Comparison of ENCODE assay signal across 19 mouse cellular contexts in the genomic region with DNA sequence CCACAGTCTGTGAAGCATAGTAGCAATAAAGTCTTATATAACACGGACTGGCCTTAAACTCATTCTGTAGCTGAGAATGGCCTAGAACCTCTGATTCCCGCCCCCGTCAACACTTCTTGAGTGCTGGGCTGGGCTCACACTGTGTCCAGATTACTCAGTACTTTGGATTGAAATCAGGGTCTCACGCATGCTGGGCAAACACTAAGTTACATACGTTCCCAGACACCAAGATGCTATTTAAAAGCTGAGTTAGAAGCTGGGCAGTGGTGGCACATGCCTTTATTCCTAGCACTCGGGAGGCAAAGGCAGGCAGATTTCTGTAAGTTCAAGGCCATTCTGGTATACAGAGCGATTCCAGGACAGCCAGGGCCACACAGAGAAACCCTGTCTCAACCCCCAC. TPM values are rescaled to one million over a fixed set of nuclear protein-coding genes. Genes with fewer than 3 reads are reported as not detected.
A peak's percentile ranks its signal among the peaks of the same experiment; 100 is the strongest.
DNase-seq lines count a peak whose midpoint lies in the region; ATAC-seq and TF ChIP-seq lines count a peak whose summit lies in the region.
"Had no signal": no experiment of that assay in that cellular context is flagged by ENCODE, and none has a peak within 500 bp of the region (broad histone marks: within the 10 kb centered on the region; RNA-seq: fewer than 3 reads in every experiment).

No protein-coding gene starts in this region.

- peaks cover 20 to 64% of the 10 kb centered on the region in 2 experiments for H3K4me1 ChIP-seq in MEL (ENCODE audit: control insufficient read depth in 1 of 2, insufficient read depth in 2 of 2, low read length in 2 of 2)
- peaks cover 7% of the 10 kb centered on the region; the same call in 1 of the 2 replicates for H3K4me1 ChIP-seq in stomach, postnatal 0 days (replicated peaks; ENCODE audit: control insufficient read depth, insufficient read depth)
- H3K4me1 ChIP-seq in thymus, adult 2 months (replicated peaks; ENCODE audit: control insufficient read depth, insufficient read depth, low read length), result peaks cover 24% of the 10 kb centered on the region
- H3K4me1 ChIP-seq in neural tube, embryonic 15.5 days, result peaks cover 17% of the 10 kb centered on the region

- peak overlapping the region; percentile 88 for H3K27ac ChIP-seq in MEL (ENCODE audit: control insufficient read depth, low read depth, low read length)
- H3K27ac ChIP-seq in stomach, postnatal 0 days (replicated peaks), result 0 out of 2 replicates have a peak overlapping the region, but pooled peaks have one; percentile 4
- H3K27ac ChIP-seq in thymus, adult 2 months (ENCODE audit: control insufficient read depth, insufficient read depth, low read length), result no peak overlapping the region
- H3K27ac ChIP-seq in neural tube, embryonic 15.5 days (replicated peaks), result no peak overlapping the region
- H3K27ac ChIP-seq: embryonic facial prominence, embryonic 15.5 days; forebrain, embryonic 13.5 days; heart, embryonic 15.5 days; hindbrain, embryonic 13.5 days; hindbrain, postnatal 0 days had no signal

- no peak for TF ChIP-seq POLR2A in MEL (IDR thresholded peaks at IDR 0.05; ENCODE audit: control insufficient read depth in 1 of 2, insufficient read depth in 1 of 2, low read depth in 1 of 2, low read length in 2 of 2, poor library complexity in 1 of 2)
- TF ChIP-seq POLR2A in thymus, adult 2 months (IDR thresholded peaks at IDR 0.05; ENCODE audit: control insufficient read depth, extremely low read depth, insufficient read depth, low read length, poor library complexity), result no peak

- TF ChIP-seq RAD21 in MEL (IDR thresholded peaks at IDR 0.05; ENCODE audit: low read depth, low read length), result no peak

- H3K79me2 ChIP-seq in MEL (ENCODE audit: control insufficient read depth, insufficient read depth, low read length, poor library complexity), result peaks cover 31% of the 10 kb centered on the region

- peak overlapping the region; percentile 72 to 86 for H3K4me3 ChIP-seq in MEL (ENCODE audit: control insufficient read depth in 1 of 2, insufficient read depth in 1 of 2, low read depth in 2 of 2, low read length in 2 of 2)
- H3K4me3 ChIP-seq in stomach, postnatal 0 days (ENCODE audit: low read depth, low read length), result no peak overlapping the region
- no peak overlapping the region for H3K4me3 ChIP-seq in thymus, adult 2 months (ENCODE audit: control insufficient read depth, insufficient read depth, low read length)
- H3K4me3 ChIP-seq in neural tube, embryonic 15.5 days (replicated peaks), result no peak overlapping the region
- H3K4me3 ChIP-seq: embryonic facial prominence, embryonic 15.5 days; forebrain, embryonic 13.5 days; hindbrain, embryonic 13.5 days had no signal

- WGBS in stomach, postnatal 0 days, result 65% methylated on average over 7 of the region's 7 CpGs
- WGBS in thymus, adult 2 months, result 94% methylated on average over 7 of the region's 7 CpGs
- WGBS in neural tube, embryonic 15.5 days, result 82% methylated on average over 7 of the region's 7 CpGs

- H3K4me2 ChIP-seq in stomach, postnatal 0 days (replicated peaks; ENCODE audit: low read depth), result peak overlapping the region; percentile 58; the same call in 1 of the 2 replicates
- no peak overlapping the region for H3K4me2 ChIP-seq in neural tube, embryonic 15.5 days
- H3K4me2 ChIP-seq: embryonic facial prominence, embryonic 15.5 days; forebrain, embryonic 13.5 days; hindbrain, embryonic 13.5 days had no signal

- peak; percentile 45 for DNase-seq in adrenal gland, adult 2 months
- DNase-seq in adrenal gland, adult 8-10 months, result no peak
- peak; percentile 43 for DNase-seq in MEL (ENCODE audit: low read depth, low spot score)
- DNase-seq in fibroblast of lung, adult 2 months (ENCODE audit: low read depth), result peak; percentile 59
- no peak for DNase-seq in stomach, postnatal 0 days (ENCODE audit: low spot score)
- DNase-seq in thymus, adult 2 months, result no peak
- DNase-seq: cerebellum, adult 11 months; cerebellum, adult 8-10 months had no signal

- no peaks in the 10 kb centered on the region for H3K9me3 ChIP-seq in MEL (replicated peaks; ENCODE audit: insufficient read depth, low read length)
- H3K9me3 ChIP-seq in stomach, postnatal 0 days (ENCODE audit: control insufficient read depth, low read length), result no peaks in the 10 kb centered on the region
- no peaks in the 10 kb centered on the region for H3K9me3 ChIP-seq in neural tube, embryonic 15.5 days (replicated peaks)
- H3K9me3 ChIP-seq: embryonic facial prominence, embryonic 15.5 days; forebrain, embryonic 13.5 days; G1E; heart, embryonic 10.5 days; heart, embryonic 15.5 days; hindbrain, embryonic 13.5 days had no signal

- ATAC-seq in stomach, postnatal 0 days (ENCODE audit: low FRiP score, low TSS enrichment), result no peak
- no peak for ATAC-seq in neural tube, embryonic 15.5 days (ENCODE audit: low FRiP score)
- ATAC-seq: activated CD4-positive, CD25-positive, alpha-beta regulatory T cell, adult 4 months; CD4-positive, CD25-positive, alpha-beta regulatory T cell, adult 4 months; forebrain, embryonic 13.5 days; hindbrain, postnatal 0 days; Patski had no signal

- no peak for TF ChIP-seq EP300 in MEL (IDR thresholded peaks at IDR 0.05; ENCODE audit: low read depth in 1 of 2, low read length in 2 of 2)
- no peak for TF ChIP-seq EP300 in stomach, postnatal 0 days (optimal IDR thresholded peaks at IDR 0.05)

- peak overlapping the region; percentile 81 for H3K9ac ChIP-seq in MEL (ENCODE audit: control insufficient read depth, low read depth, low read length, poor library complexity, severe bottlenecking)
- no peak overlapping the region for H3K9ac ChIP-seq in stomach, postnatal 0 days (ENCODE audit: low read length)
- no peak overlapping the region for H3K9ac ChIP-seq in neural tube, embryonic 15.5 days (replicated peaks)
- H3K9ac ChIP-seq: embryonic facial prominence, embryonic 15.5 days; forebrain, embryonic 13.5 days; heart, embryonic 15.5 days; hindbrain, embryonic 13.5 days had no signal

- peaks cover 0 to 55% of the 10 kb centered on the region in 2 experiments; a peak in 3 of 4 replicates for H3K36me3 ChIP-seq in MEL (ENCODE audit: control insufficient read depth in 1 of 2, insufficient read depth in 2 of 2, low read length in 2 of 2)
- H3K36me3 ChIP-seq in stomach, postnatal 0 days (ENCODE audit: control insufficient read depth, insufficient read depth, low read length), result no peaks in the 10 kb centered on the region
- H3K36me3 ChIP-seq in thymus, adult 2 months (ENCODE audit: control insufficient read depth, insufficient read depth, low read length), result no peaks in the 10 kb centered on the region
- no peaks in the 10 kb centered on the region for H3K36me3 ChIP-seq in neural tube, embryonic 15.5 days
- H3K36me3 ChIP-seq: embryonic facial prominence, embryonic 15.5 days; heart, embryonic 10.5 days; heart, embryonic 15.5 days; hindbrain, embryonic 13.5 days had no signal

- H3K27me3 ChIP-seq in MEL (ENCODE audit: control insufficient read depth in 1 of 2, insufficient read depth in 2 of 2, low read length in 2 of 2), result no peaks in the 10 kb centered on the region
- H3K27me3 ChIP-seq in stomach, postnatal 0 days (ENCODE audit: control insufficient read depth, insufficient read depth, low read length), result no peaks in the 10 kb centered on the region
- H3K27me3 ChIP-seq in thymus, adult 2 months (ENCODE audit: control insufficient read depth, insufficient read depth, low read length), result no peaks in the 10 kb centered on the region
- H3K27me3 ChIP-seq in neural tube, embryonic 15.5 days (replicated peaks), result no peaks in the 10 kb centered on the region
- H3K27me3 ChIP-seq: embryonic facial prominence, embryonic 15.5 days; heart, embryonic 15.5 days; Patski had no signal

- TF ChIP-seq CTCF in MEL (IDR thresholded peaks at IDR 0.05 in 2 of 3, conservative IDR thresholded peaks at IDR 0.05 in 1 of 3; ENCODE audit: control insufficient read depth in 1 of 3, insufficient read depth in 1 of 3, low read depth in 2 of 3, low read length in 3 of 3, poor library complexity in 1 of 3, severe bottlenecking in 1 of 3), result no peak
- no peak for TF ChIP-seq CTCF in stomach, postnatal 0 days (IDR thresholded peaks at IDR 0.05; ENCODE audit: low read depth)
- TF ChIP-seq CTCF in thymus, adult 2 months (IDR thresholded peaks at IDR 0.05; ENCODE audit: borderline replicate concordance, control insufficient read depth, extremely low read depth, insufficient read depth, low read length, poor library complexity), result no peak

TF ChIP-seq in MEL, 35 proteins besides CTCF, POLR2A, EP300 and RAD21:
- TF ChIP-seq BHLHE40 (IDR thresholded peaks at IDR 0.05; ENCODE audit: borderline replicate concordance, low read depth, low read length), result no peak
- TF ChIP-seq TBP (IDR thresholded peaks at IDR 0.05; ENCODE audit: low read depth, low read length), result no peak
- TF ChIP-seq USF1 (IDR thresholded peaks at IDR 0.05; ENCODE audit: low read depth, low read length), result no peak
- TF ChIP-seq GABPA (IDR thresholded peaks at IDR 0.05; ENCODE audit: low read depth, low read length), result no peak
- no peak for TF ChIP-seq NRF1 (IDR thresholded peaks at IDR 0.05; ENCODE audit: insufficient read depth, low read depth, low read length, poor library complexity, severe bottlenecking)

RNA-seq across cellular contexts. Expression of gene Mrpl33, which starts 1.4 kb away (rescaled TPM):
- total RNA-seq in adrenal gland, adult 2 months (2021), result 100 to 1,000 TPM; 294 to 325 TPM
- polyA plus RNA-seq in adrenal gland, adult 2 months (2012; rRNA removed), result 21.1 and 31.6 TPM in 2 replicates
- total RNA-seq in adrenal gland, adult 8-10 months (2022), result 100 to 1,000 TPM; 266 to 421 (median 323) TPM
- total RNA-seq in MEL (2012; rRNA removed), result 239 and 249 TPM in 2 replicates
- 100 to 1,000 TPM in 1 of 2 experiments, not detected in 1; 158 TPM for polyA plus RNA-seq in MEL (2012; ENCODE audit: insufficient read depth in 1 of 2, insufficient read length in 2 of 2, low read depth in 1 of 2, low replicate concordance in 2 of 2, missing spikeins in 1 of 2)
- 359 and 382 TPM in 2 replicates for polyA plus RNA-seq in stomach, postnatal 0 days (2015; fragmentation: Nextera tagmentation; extraction: Ambion mirVana)
- polyA plus RNA-seq in thymus, adult 2 months (2012; rRNA removed), result 23.1 and 27.6 TPM in 2 replicates
- polyA plus RNA-seq in neural tube, embryonic 15.5 days (2015; fragmentation: Nextera tagmentation; extraction: Ambion mirVana), result 227 and 235 TPM in 2 replicates

Comparison
In these comparisons a context has a peak if more than half of its experiments do, and no peak if none do; other contexts are left out.
1. DNase-seq: peak in adrenal gland, adult 2 months (single experiment), MEL (single experiment) and fibroblast of lung, adult 2 months (single experiment); none in adrenal gland, adult 8-10 months (single experiment), stomach, postnatal 0 days (single experiment) and thymus, adult 2 months (single experiment).
2. H3K27ac ChIP-seq: peak in MEL (single experiment) and stomach, postnatal 0 days (single experiment); none in thymus, adult 2 months (single experiment) and neural tube, embryonic 15.5 days (single experiment).
3. H3K4me3 ChIP-seq: peak in MEL (2 of 2); none in stomach, postnatal 0 days (single experiment), thymus, adult 2 months (single experiment) and neural tube, embryonic 15.5 days (single experiment).